Mouse (Mus musculus): ENCODE results near the gene Dolpp1.

Dolpp1 gene

DNA sequence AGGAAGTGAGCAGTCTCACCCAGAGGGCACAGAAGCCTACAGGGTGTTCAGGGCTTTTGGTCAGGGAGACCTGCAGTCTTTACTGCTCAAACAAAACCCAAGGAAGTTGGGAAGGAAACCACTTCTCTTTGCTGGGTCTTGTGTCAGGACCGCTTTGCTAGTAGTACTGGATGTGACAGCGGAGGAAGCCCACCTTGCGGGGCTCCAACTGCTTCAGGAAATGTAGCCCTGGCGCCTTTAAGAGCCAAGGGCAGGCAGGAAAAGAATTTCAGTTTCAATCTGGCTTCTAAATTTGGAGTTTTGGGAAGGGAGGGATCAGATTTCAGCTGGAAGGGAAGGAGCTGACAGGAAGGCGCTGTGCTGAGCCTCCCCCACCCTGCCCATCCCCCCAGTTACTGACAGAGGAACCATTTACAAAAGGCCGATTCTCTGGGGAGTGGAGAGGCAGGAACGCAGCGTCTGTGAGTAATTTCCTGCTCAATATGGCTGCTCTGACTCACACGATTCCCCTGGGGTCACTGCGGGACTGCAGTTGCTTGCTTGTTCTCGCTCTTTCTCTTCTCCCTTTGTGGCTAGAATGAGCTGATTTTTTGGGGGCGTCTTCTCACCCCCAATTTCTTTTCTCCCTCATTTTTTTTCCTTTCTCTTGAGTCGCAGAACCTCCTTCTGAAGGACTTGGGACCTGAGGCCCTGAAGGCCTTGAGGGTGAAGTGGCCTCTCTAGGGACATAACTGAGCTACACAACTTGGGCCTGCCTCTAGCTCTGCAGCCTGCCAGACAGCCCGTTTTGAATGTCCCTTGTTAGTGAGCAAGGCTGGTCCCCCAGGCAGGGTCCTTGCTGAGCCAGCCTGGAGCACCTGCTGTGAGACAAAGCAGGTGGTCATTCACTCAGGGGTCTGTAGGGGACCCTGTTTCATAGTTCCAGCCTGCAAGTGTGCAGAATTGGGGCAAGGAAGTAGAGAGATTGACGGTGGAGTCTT is 49.8 kb downstream of the Dolpp1 start:
- peak; percentile 90 for DNase-seq

DNA sequence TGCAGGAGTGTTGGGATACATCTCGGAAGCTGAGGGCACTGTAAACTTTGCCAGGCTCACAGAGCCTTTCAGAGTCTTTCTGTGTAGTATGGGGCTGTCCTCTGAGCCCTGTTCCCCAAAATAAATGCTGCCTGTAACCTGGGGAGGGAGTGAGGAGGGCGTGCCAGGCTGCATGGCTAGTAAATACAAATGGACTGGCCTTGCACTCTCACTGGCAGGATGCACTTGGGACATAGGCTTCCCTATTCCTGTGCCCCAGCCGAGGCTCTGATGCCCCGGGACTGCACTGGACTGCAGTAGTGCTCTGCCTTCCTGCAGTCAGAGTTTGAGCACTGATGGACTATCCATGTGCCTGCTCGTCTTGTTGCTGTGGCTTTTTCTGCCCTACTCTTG is 50.4 kb downstream of the Dolpp1 start:
- no peak for DNase-seq

DNA sequence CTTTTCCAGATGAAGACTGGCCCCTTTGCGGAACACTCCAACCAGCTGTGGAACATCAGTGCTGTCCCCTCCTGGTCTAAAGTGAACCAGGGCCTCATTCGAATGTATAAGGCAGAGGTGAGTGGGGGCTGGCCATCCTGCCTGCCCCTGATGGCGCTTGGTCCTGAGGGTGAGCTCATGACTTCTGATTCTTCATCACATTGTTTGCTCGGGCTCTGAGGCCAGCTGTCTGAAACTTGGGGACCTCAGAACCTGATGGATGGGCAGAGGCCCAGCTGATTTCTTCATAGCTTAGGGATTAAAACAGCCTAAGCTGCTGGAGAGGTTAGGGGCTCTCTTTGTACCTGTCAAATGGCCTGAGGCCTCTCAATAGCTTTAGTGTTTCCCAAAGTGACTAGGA is 51.2 kb downstream of the Dolpp1 start:
- no peak for DNase-seq

DNA sequence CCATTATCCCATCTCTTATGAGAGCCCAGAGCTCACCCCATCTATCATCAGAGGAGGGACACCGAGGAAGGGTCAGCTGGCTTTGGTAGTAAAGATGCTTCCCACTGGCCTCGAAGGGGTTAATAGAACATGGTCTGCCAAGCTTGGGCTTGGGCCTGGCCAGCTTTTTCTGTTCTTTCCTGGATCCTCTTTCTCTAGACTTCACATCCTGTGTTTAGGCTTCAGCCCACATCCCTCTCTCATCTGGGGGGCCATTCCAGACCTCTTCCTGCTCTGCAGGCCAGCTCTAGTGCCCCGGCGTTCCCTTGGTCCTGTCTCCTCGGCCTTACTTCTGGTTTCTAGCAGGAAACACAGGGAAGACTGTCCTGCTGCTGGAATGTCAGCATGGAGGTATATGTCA is 52.0 kb downstream of the Dolpp1 start:
- peak; percentile 75 for DNase-seq

DNA sequence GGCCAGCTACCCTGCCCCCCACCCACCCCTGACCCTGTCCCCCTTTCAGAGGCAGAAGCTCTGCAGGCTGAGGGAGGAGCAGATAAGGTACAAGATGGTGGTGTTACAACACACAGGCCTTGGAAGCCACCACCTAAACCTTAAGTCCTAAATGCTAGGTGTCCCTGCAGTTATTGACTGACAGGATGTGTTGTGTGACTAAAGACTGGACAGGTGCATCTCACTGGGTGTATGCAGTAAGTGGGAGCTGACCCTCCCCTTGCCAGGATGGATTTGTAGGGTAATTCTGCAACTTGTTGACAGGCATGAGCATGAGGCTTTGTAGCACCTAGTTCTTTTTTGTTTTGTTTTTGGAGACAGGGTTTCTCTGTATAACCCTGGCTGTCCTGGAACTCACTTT is 52.4 kb downstream of the Dolpp1 start:
- no peak for DNase-seq

DNA sequence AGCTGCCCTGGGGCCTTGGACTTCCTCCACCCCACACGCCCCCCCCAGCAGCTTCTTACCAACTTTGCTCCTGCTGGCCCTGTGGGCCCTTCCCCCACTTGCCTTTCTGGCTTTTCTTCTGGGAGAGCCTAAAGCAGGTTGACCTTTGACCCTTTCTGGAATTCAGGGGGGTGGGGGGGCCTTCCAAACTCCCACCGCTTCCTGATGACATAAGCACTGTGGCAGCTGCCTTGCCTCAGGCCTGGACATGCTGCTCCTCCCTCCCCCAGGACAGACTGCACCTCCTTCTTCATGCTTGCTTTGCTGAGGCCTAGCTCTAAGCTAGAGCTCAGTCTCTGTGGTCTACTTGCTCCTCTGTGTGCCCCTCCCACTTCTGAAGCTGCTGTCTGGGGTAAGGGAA is 53.3 kb downstream of the Dolpp1 start:
- peak; percentile 74 for DNase-seq

DNA sequence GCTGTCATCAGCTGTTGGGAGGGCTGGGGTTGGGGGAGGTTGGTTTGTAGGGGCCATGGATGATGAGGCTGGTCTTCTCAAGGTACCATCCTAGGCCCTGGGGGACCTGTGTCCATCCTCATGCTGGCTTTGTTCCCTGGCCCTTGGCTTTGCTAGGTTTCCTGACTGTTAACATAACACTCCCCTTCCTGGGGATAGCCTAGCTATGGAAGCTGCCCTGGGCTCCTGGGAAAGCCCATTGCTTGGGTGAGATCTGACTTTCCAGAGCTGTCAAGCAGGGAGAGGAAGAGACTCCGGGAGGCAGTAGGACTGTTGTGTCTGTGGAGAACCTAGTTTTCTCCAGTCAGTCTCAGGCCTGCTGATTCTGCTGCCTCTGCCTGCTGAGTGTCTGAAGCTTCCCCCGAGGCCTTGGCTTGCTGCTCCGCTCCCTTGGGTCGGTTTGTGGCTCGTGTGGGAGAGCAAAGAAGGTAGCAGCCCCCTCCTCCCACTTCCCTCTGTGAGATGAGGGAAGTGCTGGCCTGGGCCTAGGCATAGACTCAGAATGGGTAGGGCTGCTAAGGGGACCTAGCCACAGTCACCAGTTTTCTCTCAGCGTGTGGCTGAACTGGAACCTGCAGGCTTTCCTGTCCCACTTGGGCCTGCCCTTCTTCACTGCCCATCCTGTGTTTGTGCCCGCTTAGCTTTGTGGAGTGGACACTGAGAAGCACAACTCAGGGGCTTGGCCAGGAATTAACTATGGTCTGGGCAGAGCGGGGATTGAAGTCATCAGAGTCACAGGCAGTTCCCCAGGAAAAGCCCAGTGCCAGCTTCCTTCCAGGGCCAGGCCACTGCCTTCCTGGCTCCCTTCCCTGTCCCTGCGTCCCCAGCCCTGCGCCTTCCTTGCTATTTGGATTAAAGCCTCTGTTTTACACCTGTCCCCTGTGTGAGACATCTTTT is 55.1 kb downstream of the Dolpp1 start:
- DNase-seq = peak; percentile 76

DNA sequence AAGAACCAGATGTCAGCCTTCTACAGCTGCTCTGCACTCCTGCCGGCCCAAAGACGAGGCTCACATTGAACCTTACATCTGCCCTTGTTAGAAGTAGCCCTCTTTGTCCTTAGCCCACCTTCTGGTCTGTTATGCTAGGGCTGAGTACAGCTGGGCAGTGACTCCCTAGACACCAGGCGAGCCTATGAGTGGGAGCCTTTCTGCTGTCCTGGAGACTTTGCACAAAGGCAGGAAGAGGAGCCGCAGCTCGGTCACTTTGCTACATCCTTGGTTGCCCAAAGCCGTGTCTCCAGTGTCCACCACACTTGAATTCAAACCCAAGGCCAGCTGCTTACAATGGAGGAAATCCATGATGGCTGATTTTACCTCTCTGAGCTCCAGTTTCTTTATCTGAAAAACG is 56.3 kb downstream of the Dolpp1 start:
- DNase-seq = no peak

Measured in lung, postnatal 10 days (tissue).